Mouse (Mus musculus): ENCODE results near the gene Sema5a.

Gene Sema5a

DNA sequence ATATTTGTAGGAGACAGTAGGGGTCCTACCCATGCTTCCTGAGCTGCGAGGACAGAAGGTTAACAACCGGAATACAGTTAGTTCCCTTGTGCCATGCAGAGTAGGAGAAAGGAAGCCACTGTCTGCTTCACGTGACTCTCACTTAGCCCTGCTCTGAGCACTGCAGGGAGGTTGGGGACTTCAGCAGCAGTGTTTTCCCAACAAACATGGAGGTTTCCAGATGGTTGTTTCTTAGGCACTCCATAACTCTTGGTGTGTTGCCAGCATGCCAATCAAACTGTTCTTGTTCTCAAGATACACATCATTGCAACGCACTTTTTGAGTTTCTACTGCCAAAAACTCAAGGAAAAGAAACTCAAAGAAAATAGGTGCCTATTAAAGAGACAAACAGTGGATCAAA, 440.5 kb downstream of the Sema5a start:
- DNase-seq, result no peak

- no peak for DNase-seq
These were observed 446.4 kb downstream of the Sema5a start for GRCm38 (mm10) chr15:32691021-32691420.

DNA sequence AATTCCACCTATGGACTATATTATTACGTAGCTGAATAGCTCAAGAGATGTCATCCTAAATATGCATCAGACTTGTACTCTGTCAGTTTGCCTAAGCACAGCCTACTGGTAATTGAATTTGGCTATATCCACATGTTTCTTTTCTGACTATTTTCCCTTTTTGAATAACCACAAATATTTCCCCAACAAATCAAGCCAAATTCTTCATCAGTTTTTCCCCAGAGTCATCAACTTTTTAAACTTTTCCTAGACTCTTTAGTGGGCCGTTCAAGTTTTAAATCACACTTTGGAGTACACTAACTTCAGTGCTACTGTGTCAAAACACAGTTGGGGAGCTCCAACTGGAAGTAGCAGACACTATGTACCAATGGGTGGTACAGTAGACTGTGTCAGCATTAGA, 448.4 kb downstream of the Sema5a start:
- DNase-seq, result no peak

DNA sequence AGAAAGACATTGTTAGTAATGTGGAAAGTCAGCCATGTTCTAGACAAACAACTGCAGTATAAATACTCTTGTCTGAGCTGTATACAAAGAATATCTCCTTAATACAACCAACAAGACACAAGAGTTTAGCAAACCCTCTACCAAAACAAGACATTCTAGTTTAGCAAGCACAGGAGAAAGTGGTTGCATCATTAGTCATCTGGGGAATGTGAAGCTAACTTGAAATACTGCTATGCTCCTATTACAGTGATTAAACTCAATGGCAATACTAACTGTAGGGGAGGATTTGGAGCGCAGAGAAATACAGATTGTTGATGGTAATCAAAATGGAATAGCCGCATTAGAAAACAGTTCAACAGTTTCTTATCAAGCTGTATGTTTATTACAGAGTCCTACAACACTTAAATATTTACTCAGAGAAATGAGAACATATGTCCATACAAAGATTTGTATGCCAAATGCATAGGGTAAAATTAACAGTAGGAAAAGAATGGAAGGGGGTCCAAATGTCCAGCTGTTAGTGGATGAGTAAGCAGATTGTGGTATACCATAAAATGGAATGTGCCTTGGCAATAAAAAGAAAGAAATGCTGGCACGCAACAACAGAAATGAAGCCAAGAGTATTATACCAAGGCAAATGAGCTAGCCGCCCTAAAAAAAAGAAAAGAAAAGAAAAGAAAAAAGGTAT, 472.8 kb downstream of the Sema5a start:
- no peak for DNase-seq

- peak; percentile 40 for DNase-seq
These were observed 473.8 kb downstream of the Sema5a start for GRCm38 (mm10) chr15:32718293-32718963.

- DNase-seq, result no peak
These were observed 474.3 kb downstream of the Sema5a start for GRCm38 (mm10) chr15:32718964-32719311.

DNA sequence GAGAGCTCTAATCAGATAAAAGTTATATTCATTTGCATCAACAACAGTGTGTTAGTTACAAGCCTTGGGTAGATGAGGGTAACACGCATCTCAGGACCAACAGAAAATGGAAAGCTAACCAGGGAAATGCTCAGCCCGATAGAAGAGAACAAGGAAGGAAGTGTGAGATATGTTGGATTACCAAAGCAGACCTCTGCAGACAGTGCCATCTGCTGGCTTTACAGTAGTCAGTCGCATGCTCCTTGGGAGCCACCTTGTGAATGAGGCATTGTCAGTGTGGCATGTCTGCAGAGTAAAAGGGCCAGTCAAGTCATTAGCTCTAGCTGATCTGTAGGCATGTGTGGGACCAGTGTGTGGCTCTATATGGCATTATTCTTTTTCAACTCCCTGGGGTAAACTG, 486.2 kb downstream of the Sema5a start:
- DNase-seq, result peak; percentile 45
